Mouse (Mus musculus) myocyte (in vitro differentiated cells): ENCODE results near the gene Nap1l1.

Experiments
- E2F4 ChIP-seq: IDR thresholded peaks from one replicate; pipeline ENCODE4 v1.6.1; 2011; ENCODE audit warnings: mild to moderate bottlenecking, control low read depth, moderate library complexity; ENCODE audit not compliant: insufficient read depth
- MAX ChIP-seq: IDR thresholded peaks from one replicate; pipeline ENCODE4 v1.6.1; 2011; ENCODE audit warnings: low read depth, mild to moderate bottlenecking, control low read depth
- MYOD1 ChIP-seq, 3 experiments: IDR thresholded peaks; one replicate each; pipeline ENCODE4 v1.6.1; 2011; ENCODE audit warnings: control low read depth in 2 of 3, low read depth in 2 of 3, mild to moderate bottlenecking in 2 of 3, moderate library complexity in 1 of 3; ENCODE audit not compliant: insufficient read length in 2 of 3, control insufficient read depth in 1 of 3
- MYOG ChIP-seq, 3 experiments: IDR thresholded peaks; one replicate each; pipeline ENCODE4 v1.6.1; 2011; ENCODE audit warnings: control low read depth in 2 of 3, low read depth in 2 of 3, mild to moderate bottlenecking in 2 of 3; ENCODE audit not compliant: insufficient read length in 2 of 3, control insufficient read depth in 1 of 3, insufficient read depth in 1 of 3
- POLR2A ChIP-seq: IDR thresholded peaks from one replicate; pipeline ENCODE4 v1.6.1; 2011; ENCODE audit warnings: low read depth, mild to moderate bottlenecking, control low read depth, moderate library complexity; ENCODE audit not compliant: insufficient read length
- REST ChIP-seq: IDR thresholded peaks from one replicate; pipeline ENCODE4 v1.6.1; 2011; ENCODE audit warnings: mild to moderate bottlenecking, control low read depth, moderate library complexity; ENCODE audit not compliant: insufficient read depth, insufficient read length
- SRF ChIP-seq: IDR thresholded peaks from one replicate; pipeline ENCODE4 v1.6.1; 2011; ENCODE audit warnings: low read depth; ENCODE audit not compliant: control insufficient read depth, insufficient read length
- USF1 ChIP-seq: IDR thresholded peaks from one replicate; pipeline ENCODE4 v1.6.1; 2011; ENCODE audit warnings: low read depth, mild to moderate bottlenecking, control low read depth, moderate library complexity

GRCm38 (mm10) chr10:111518350-111518749 is 45.3 kb downstream of the Nap1l1 start:
- TF ChIP-seq POLR2A, result no peak
- no peak for TF ChIP-seq USF1
- no peak for TF ChIP-seq MAX
- no peak for TF ChIP-seq MYOD1 (IDR thresholded peaks at IDR 0.05; ENCODE audit: control insufficient read depth in 1 of 3, insufficient read length in 2 of 3, low read depth in 2 of 3)
- TF ChIP-seq E2F4, result no peak
- TF ChIP-seq REST, result no peak
- no peak for TF ChIP-seq SRF
- no peak for TF ChIP-seq MYOG (IDR thresholded peaks at IDR 0.05; ENCODE audit: control insufficient read depth in 1 of 3, insufficient read depth in 1 of 3, insufficient read length in 2 of 3, low read depth in 2 of 3)
